Mouse (Mus musculus) cerebellum, postnatal 36 days (tissue): ENCODE measurements around the gene Cckbr.

Experiments
- DNase-seq, 2 experiments: peaks; one replicate each; pipeline ENCODE4 v3.0.0; 2021 to 2022; ENCODE audit warnings: mixed read lengths in 2 of 2

Cckbr gene

DNA sequence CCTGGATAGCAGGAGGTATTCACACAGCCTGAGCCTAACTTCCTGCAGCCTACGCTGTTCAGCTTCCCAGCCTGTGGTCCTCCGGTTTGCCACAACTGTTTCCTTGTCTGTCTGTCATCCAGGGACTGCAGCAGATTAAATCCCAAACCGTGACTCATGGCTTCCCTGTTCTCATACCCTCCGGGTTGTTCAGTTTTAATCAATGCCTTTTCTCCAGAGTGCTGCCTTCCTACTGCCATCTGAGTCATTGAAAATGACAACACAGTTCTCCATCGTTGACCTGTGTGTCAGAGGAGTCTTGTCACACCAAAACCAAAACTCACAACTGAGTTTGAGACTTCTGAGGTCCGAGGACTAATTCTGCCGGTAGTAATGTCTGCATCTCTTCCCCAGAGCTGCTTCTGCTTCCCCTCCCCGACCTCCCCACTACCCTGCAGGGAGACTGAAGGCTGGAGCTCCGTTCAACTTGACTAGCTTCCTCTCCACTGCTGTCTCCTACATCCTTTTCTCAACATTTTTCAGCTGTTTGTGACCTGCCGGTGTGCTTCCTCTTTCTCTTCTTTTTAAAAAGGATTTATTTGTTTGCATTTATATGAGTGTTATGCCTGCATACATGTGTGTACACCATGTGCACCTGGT, 73.4 kb downstream of the Cckbr start:
- DNase-seq, result no peak

DNA sequence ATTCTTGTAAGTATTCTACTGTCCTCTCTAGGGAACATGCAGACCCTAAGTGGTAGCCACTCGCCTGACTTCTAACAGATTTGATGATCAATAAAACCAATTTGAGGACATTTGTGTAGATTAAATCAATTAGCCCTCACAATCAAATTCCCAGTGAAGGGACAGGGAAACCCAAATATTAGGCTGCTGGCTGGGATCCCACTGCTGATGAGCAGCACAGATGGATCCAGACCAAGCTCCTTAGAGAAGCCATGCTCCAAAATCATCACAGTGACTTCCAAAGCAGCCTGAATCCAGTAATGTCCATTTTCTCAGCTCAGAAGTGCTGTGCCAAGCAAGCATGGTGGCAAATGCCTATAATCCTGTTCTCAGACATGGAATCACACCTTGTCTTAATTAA, 74.1 kb downstream of the Cckbr start:
- DNase-seq, result peak; percentile 32 to 35

DNA sequence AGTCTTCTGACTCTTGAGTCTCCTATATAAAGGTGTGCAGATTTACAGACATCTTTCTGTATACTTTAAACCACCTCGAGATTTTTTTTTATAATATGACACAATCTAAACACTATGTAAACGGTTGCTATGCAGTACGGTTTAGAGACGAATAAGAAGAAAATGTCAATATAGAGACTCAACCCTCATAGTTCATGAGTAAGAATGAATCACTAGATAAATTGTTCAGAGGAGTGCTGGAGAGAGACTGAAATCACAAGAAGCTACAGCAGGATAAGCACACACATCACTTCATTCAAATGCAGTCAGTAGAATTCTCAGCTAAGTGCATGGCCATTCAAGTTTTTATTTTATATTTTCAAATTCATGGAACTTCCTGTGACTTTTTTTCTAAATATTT, 76.5 kb downstream of the Cckbr start:
- DNase-seq, result no peak

DNA sequence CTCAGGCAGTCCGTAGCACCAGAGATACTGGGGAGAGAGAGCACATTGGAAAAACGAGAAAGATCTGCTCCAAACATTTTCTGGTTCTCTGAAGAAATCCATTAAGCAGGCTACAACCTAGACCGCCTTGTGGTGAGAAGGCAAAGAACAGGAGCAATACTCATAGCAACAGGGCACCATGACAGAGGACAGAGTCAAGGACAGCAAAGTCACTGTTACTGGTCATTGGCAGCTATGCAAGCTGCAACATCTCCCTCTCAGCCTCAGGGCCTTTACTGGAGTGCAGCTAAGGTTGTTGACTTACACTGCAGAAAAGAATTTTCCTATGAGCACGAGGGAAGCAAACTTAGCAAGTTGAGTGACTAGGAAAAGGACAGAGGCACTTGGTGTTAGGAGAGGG, 81.7 kb downstream of the Cckbr start:
- DNase-seq, result no peak

DNA sequence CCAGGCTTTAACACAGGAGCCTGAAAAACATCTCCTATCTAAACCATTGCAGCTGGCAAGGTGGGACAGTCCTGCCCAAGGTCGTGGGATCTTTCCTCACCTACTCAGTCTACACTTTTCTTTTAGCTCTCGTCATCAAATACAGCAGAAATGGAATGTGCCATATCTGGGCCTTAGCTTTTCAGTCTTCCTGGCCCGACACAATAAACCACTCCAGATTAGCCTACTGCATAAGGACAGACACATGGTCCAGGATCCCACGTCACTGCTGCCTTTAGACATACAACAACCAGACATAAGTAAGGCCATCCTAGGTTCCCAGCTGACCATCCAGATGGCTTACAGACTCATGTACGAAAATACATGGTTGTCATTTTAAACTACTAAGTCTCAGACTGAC, 84.6 kb downstream of the Cckbr start:
- no peak for DNase-seq

DNA sequence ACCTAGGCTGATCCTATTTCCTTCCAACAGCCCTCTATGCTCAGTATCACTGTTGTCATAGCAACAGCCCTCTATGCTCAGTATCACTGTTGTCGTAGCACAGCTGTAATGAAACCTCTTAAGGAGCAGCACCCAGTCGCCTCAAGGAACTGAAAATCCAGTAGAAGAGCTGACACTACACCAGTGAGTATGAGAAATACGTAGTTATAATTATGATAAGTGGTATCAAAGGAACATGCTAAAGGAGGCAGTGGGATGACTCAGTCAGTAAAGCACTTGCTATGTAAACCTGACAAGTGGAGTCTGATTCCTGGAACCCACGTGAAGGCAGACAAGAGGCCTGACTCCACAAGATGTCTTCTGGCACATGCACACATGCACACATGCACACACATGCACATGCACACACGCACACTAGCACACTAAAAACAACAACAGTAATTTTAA, 88.3 kb downstream of the Cckbr start:
- no peak for DNase-seq

DNA sequence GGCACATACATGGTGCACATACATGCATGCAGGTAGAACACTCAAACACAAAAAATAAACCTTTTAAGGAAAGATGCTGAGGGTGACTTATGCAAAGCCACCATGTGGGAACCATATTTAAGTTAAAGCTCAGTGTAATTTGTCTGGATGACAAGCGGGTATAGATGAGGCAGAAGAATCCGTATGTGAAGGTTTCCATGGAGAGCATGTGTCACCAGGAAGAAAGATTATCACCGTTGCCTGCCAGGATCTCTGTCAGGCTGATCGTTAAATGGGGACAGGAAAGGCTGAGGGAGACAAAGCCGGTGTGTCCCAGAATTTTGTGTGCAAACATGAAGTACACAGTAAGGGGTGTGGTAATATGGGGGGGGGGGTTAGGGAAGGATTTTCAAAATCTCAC, 89.0 kb downstream of the Cckbr start:
- DNase-seq, result no peak

DNA sequence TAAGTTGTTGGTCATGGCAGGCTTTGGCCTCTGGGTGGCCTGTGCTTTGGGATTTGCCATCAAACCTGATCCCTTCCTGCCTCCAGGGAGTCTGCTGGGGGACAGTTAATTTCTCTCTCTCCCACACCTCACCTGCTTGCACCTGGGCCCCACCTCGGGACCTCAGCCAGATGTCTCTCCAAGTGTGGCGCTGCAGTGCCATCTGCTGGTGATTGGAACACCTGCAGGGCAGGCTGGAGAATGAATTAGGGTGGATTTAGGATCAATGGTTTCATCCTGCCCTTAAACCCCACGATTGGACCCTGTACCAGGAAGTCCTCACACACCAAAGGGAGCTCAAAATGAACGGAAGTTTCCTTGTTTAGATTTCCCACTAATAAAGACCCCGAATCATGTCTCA, 89.6 kb downstream of the Cckbr start:
- peak; percentile 68 for DNase-seq

DNA sequence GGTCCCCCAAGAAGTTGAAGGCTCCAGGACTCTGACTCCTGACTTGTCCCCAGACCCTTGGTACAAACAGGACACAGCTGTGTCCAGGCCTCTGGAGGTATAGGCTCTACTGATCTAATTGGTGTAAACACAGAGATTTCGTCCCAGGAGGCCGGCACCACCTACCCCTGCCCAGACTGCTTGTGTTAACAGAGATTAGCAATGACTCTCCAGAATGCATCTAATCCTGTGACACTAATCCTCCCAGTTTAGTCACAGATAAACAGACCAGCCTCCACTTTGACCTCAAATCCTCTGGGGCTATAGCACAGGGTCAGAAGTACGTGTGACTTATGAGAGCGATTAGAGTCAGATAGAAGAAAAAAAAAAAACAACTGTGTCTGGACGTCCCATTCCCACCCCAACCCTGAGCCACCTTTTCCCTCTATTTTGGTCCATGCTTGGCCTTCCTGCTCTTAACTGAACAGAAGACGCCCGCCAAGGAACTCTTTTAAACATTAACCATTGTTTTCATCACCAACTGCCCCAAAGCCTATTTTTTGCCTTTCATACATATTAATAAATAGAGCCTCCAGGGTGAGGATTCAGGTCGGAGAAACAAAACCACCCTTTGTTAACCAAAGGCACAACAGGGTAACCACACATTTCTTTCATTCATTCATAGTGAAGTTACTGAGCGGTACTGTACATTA, 91.3 kb downstream of the Cckbr start:
- no peak for DNase-seq

DNA sequence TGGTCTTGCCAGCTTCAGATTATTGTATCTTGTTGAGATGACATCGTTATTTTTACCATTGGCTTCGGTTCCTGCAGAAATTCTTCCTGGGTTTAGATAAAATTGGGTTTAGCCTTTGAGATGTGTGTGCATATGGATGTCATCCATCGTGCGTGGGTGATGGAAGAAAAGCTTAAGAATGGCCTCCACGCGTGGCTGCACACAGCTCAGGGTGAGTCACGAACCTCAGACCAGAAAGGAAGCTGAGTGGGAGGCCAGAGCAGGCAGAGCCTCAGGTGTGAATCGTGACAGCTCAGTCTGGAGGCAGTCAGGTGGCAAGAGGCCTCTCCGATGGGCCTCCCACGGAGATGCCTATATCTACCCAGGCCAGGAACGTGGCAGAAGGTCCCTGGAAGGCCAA, 93.8 kb downstream of the Cckbr start:
- peak; percentile 41 to 53 for DNase-seq

DNA sequence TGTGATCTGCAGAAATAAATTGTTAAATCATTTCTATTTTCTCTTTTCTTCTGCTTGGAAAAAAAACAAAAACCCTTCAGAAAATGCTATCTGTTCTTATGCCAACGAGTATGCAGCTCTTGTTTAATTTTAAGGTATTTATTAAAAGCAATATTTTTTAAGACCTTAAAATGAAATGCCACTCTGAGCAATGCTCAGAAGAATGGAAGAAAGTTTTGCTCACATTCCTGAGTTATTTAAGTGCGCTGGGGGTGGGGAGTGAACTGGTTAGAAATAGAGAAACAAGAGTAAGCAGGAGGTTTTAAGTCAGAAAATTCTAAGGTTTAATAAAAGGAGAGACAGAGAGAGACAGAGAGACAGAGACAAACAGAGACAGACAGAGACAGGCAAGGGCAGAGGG, 94.2 kb downstream of the Cckbr start:
- no peak for DNase-seq

DNA sequence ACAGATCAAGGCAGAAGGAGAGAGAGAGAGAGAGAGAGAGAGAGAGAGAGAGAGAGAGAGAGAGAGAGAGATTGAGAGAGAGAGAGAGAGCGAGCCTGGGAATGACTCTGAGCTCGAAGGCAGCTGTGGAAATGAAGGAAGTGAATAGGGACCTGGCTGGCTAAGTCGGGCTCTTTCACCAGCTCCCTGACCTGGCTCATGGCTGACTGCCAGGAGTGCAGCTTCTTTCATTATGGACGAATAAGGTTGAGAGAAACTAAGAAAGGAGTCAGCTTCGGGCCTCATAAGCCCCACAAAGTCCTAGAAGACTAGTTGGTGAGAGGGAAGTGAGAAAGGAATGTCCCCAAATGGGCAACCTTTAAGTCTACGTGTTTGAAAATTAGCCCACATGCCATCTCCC, 94.7 kb downstream of the Cckbr start:
- DNase-seq, result peak in 1 of 2 experiments; percentile 24
